Mouse (Mus musculus) MEL (cell line): ENCODE data around the gene Cyb561d1. TPM values are rescaled to one million over a fixed set of nuclear protein-coding genes. Genes with fewer than 3 reads are reported as not detected.

Experiments used
- DNase-seq: peaks from one replicate; pipeline ENCODE4 v3.0.0; 2011; ENCODE audit warnings: low read depth, low spot score
- H3K27ac ChIP-seq: 2 replicates; pipeline ENCODE4 v1.5.1; 2012; ENCODE audit warnings: low read depth, mild to moderate bottlenecking, control low read depth, low read length, moderate library complexity; ENCODE audit not compliant: control insufficient read depth
- H3K27me3 ChIP-seq, 2 experiments: fragments of 150-350 bp in 1 of 2; sonication (generic) in 1 of 2; 2 replicates each; pipeline ENCODE4 v1.6.1; 2012; ENCODE audit warnings: low read length in 2 of 2, mild to moderate bottlenecking in 2 of 2, improper control_type of control experiment in 1 of 2, moderate library complexity in 1 of 2; ENCODE audit not compliant: insufficient read depth in 2 of 2, control insufficient read depth in 1 of 2
- H3K36me3 ChIP-seq, 2 experiments: 2 replicates each; pipeline ENCODE4 v1.6.1; 2012 to 2014; ENCODE audit warnings: low read length in 2 of 2, improper control_type of control experiment in 1 of 2, inconsistent platforms in 1 of 2, mild to moderate bottlenecking in 1 of 2; ENCODE audit not compliant: insufficient read depth in 2 of 2, control insufficient read depth in 1 of 2
- H3K4me1 ChIP-seq, 2 experiments: fragments of 150-350 bp in 1 of 2; sonication (generic) in 1 of 2; 2 replicates each; pipeline ENCODE4 v1.6.1; 2012; ENCODE audit warnings: low read length in 2 of 2, improper control_type of control experiment in 1 of 2, mild to moderate bottlenecking in 1 of 2; ENCODE audit not compliant: insufficient read depth in 2 of 2, control insufficient read depth in 1 of 2
- H3K4me3 ChIP-seq, 2 experiments: fragments of 150-350 bp in 1 of 2; sonication (generic) in 1 of 2; 2 replicates each; pipeline ENCODE4 v1.5.1; 2012; ENCODE audit warnings: low read depth in 2 of 2, low read length in 2 of 2, mild to moderate bottlenecking in 2 of 2, moderate library complexity in 2 of 2, control low read depth in 1 of 2, improper control_type of control experiment in 1 of 2; ENCODE audit not compliant: control insufficient read depth in 1 of 2, insufficient read depth in 1 of 2
- H3K79me2 ChIP-seq: 2 replicates; pipeline ENCODE4 v1.6.1; 2012; ENCODE audit warnings: mild to moderate bottlenecking, low read length, moderate library complexity; ENCODE audit not compliant: control insufficient read depth, poor library complexity, insufficient read depth
- H3K9ac ChIP-seq: 2 replicates; pipeline ENCODE4 v1.6.1; 2012; ENCODE audit warnings: low read depth, mild to moderate bottlenecking, control low read depth, low read length, moderate library complexity; ENCODE audit not compliant: control insufficient read depth, poor library complexity, severe bottlenecking
- H3K9me3 ChIP-seq: fragments of 150-350 bp; sonication (generic); replicated peaks from 2 replicates; pipeline ENCODE4 v1.6.1; 2012; ENCODE audit warnings: mild to moderate bottlenecking, low read length, improper control_type of control experiment, moderate library complexity; ENCODE audit not compliant: insufficient read depth
- E2F4 ChIP-seq: IDR thresholded peaks from 2 replicates; pipeline ENCODE4 v1.6.1; 2011; ENCODE audit warnings: low read depth, low read length, improper control_type of control experiment, borderline replicate concordance
- ELF1 ChIP-seq: IDR thresholded peaks from 2 replicates; pipeline ENCODE4 v1.6.1; 2014; ENCODE audit warnings: low read depth, mild to moderate bottlenecking, inconsistent platforms, low read length, improper control_type of control experiment, moderate library complexity
- ETS1 ChIP-seq: IDR thresholded peaks from 2 replicates; pipeline ENCODE4 v1.6.1; 2012; ENCODE audit warnings: low read depth, mild to moderate bottlenecking, inconsistent platforms, low read length, improper control_type of control experiment, moderate library complexity
- GATA1 ChIP-seq: IDR thresholded peaks from 2 replicates; pipeline ENCODE4 v1.6.1; 2011; ENCODE audit warnings: low read depth, low read length, improper control_type of control experiment
- HCFC1 ChIP-seq: IDR thresholded peaks from 2 replicates; pipeline ENCODE4 v1.6.1; 2012; ENCODE audit warnings: low read depth, mild to moderate bottlenecking, inconsistent platforms, low read length, improper control_type of control experiment, moderate library complexity
- MAFK ChIP-seq: IDR thresholded peaks from 2 replicates; pipeline ENCODE4 v1.6.1; 2011; ENCODE audit warnings: low read depth, mild to moderate bottlenecking, low read length, improper control_type of control experiment, borderline replicate concordance
- MAX ChIP-seq: IDR thresholded peaks from 2 replicates; pipeline ENCODE4 v1.6.1; 2011; ENCODE audit warnings: low read length, improper control_type of control experiment
- MAZ ChIP-seq: IDR thresholded peaks from 2 replicates; pipeline ENCODE4 v1.6.1; 2012; ENCODE audit warnings: low read depth, mild to moderate bottlenecking, inconsistent platforms, low read length, improper control_type of control experiment
- MEF2A ChIP-seq: IDR thresholded peaks from 2 replicates; pipeline ENCODE4 v1.6.1; 2014; ENCODE audit warnings: low read depth, mild to moderate bottlenecking, inconsistent platforms, low read length, improper control_type of control experiment; ENCODE audit not compliant: poor library complexity, insufficient replicate concordance, severe bottlenecking; ENCODE audit errors: extremely low read depth
- MYB ChIP-seq: IDR thresholded peaks from 2 replicates; pipeline ENCODE4 v1.6.1; 2011; ENCODE audit warnings: mild to moderate bottlenecking, low read depth, low read length, improper control_type of control experiment
- MYC ChIP-seq: IDR thresholded peaks from 2 replicates; pipeline ENCODE4 v1.6.1; 2011; ENCODE audit warnings: low read depth, mild to moderate bottlenecking, low read length, improper control_type of control experiment, moderate library complexity
- NELFE ChIP-seq: IDR thresholded peaks from 2 replicates; pipeline ENCODE4 v1.6.1; 2011; ENCODE audit warnings: low read depth, low read length, improper control_type of control experiment
- POLR2A ChIP-seq, 2 experiments: IDR thresholded peaks; 2 replicates each; pipeline ENCODE4 v1.6.1; 2011 to 2012; ENCODE audit warnings: low read length in 2 of 2, mild to moderate bottlenecking in 2 of 2, control low read depth in 1 of 2, improper control_type of control experiment in 1 of 2, low read depth in 1 of 2, moderate library complexity in 1 of 2; ENCODE audit not compliant: control insufficient read depth in 1 of 2, insufficient read depth in 1 of 2, poor library complexity in 1 of 2
- POLR2AphosphoS5 ChIP-seq: IDR thresholded peaks from 2 replicates; pipeline ENCODE4 v1.6.1; 2012; ENCODE audit warnings: low read depth, borderline replicate concordance, mild to moderate bottlenecking, inconsistent platforms, low read length, moderate library complexity, mixed read lengths
- RAD21 ChIP-seq: IDR thresholded peaks from 2 replicates; pipeline ENCODE4 v1.6.1; 2011; ENCODE audit warnings: mild to moderate bottlenecking, low read depth, low read length, improper control_type of control experiment
- SMC3 ChIP-seq: IDR thresholded peaks from 2 replicates; pipeline ENCODE4 v1.6.1; 2011; ENCODE audit warnings: low read depth, low read length, improper control_type of control experiment
- TAL1 ChIP-seq: IDR thresholded peaks from 2 replicates; pipeline ENCODE4 v1.6.1; 2012; ENCODE audit warnings: mild to moderate bottlenecking, inconsistent platforms, low read length, moderate library complexity, mixed read lengths
- TBP ChIP-seq: IDR thresholded peaks from 2 replicates; pipeline ENCODE4 v1.8.0; 2011; ENCODE audit warnings: low read depth, low read length, improper control_type of control experiment
- TCF12 ChIP-seq: IDR thresholded peaks from 2 replicates; pipeline ENCODE4 v1.6.1; 2014; ENCODE audit warnings: low read depth, mild to moderate bottlenecking, inconsistent platforms, low read length, improper control_type of control experiment, moderate library complexity
- USF2 ChIP-seq, 2 experiments: IDR thresholded peaks; 2 replicates each; pipeline ENCODE4 v1.6.1; 2011 to 2012; ENCODE audit warnings: improper control_type of control experiment in 2 of 2, low read length in 2 of 2, borderline replicate concordance in 1 of 2, inconsistent platforms in 1 of 2, low read depth in 1 of 2, mild to moderate bottlenecking in 1 of 2; ENCODE audit not compliant: insufficient read depth in 1 of 2
- ZC3H11A ChIP-seq: IDR thresholded peaks from 2 replicates; pipeline ENCODE4 v1.6.1; 2012; ENCODE audit warnings: low read depth, mild to moderate bottlenecking, inconsistent platforms, low read length, improper control_type of control experiment
- ZKSCAN1 ChIP-seq: IDR thresholded peaks from 2 replicates; pipeline ENCODE4 v1.6.1; 2012; ENCODE audit warnings: low read depth, mild to moderate bottlenecking, inconsistent platforms, low read length, improper control_type of control experiment, moderate library complexity
- ZMIZ1 ChIP-seq: IDR thresholded peaks from 2 replicates; pipeline ENCODE4 v1.6.1; 2012; ENCODE audit warnings: low read depth, mild to moderate bottlenecking, inconsistent platforms, low read length, improper control_type of control experiment, moderate library complexity
- polyA plus RNA-seq, 2 experiments: library from polyadenylated mRNA; stranded (reverse) in 1 of 2; unstranded in 1 of 2; fragments of >175 nt in 1 of 2; fragments of >200 nt in 1 of 2; gene quantifications; 2 replicates each; pipeline versions ENCODE4 v1.2.1 to v1.2.4; 2012; ENCODE audit warnings: low replicate concordance in 2 of 2, low read depth in 1 of 2; ENCODE audit not compliant: insufficient read length in 2 of 2, insufficient read depth in 1 of 2, missing spikeins in 1 of 2
- total RNA-seq: library from RNA; depleted of rRNA; stranded (reverse); fragments of 300-350 nt; gene quantifications from 2 replicates; pipeline ENCODE4 v1.2.3, GENCODE M21; 2012

Gene Cyb561d1
- total and polyA plus RNA-seq, 3 experiments: 3.6 to 5.9 TPM; not detected in 1

- no peak for TF ChIP-seq MAZ
- TF ChIP-seq SMC3: no peak
- TF ChIP-seq USF2 (IDR thresholded peaks at IDR 0.05; ENCODE audit: borderline replicate concordance in 1 of 2, insufficient read depth in 1 of 2, low read depth in 1 of 2, low read length in 2 of 2): no peak
- TF ChIP-seq HCFC1: no peak
- TF ChIP-seq MEF2A: no peak
- TF ChIP-seq TBP: no peak
- TF ChIP-seq ELF1: no peak
- no peak for TF ChIP-seq MYC
- TF ChIP-seq TCF12: no peak
- TF ChIP-seq POLR2A (IDR thresholded peaks at IDR 0.05; ENCODE audit: control insufficient read depth in 1 of 2, insufficient read depth in 1 of 2, low read depth in 1 of 2, low read length in 2 of 2, poor library complexity in 1 of 2): no peak
- no peak for TF ChIP-seq ZKSCAN1
- no peak for TF ChIP-seq MAX
- TF ChIP-seq ZC3H11A: no peak
- no peak for TF ChIP-seq MAFK
- TF ChIP-seq NELFE: no peak
- TF ChIP-seq TAL1: no peak
- TF ChIP-seq ETS1: no peak
- TF ChIP-seq MYB: no peak
- TF ChIP-seq RAD21: no peak
- no peak for TF ChIP-seq ZMIZ1
- TF ChIP-seq, all 39 proteins: peak for 0
- H3K27ac ChIP-seq: no peak overlapping the region
- peaks cover 0 to 5% of the 10 kb centered on the region in 2 experiments; a peak in 2 of 4 replicates for H3K36me3 ChIP-seq
- peaks cover 0 to 6% of the 10 kb centered on the region in 2 experiments; a peak in 1 of 4 replicates for H3K4me1 ChIP-seq
- H3K9ac ChIP-seq: no peak overlapping the region
- no peak for DNase-seq
- H3K27me3 ChIP-seq: no peaks in the 10 kb centered on the region
- H3K79me2 ChIP-seq: no peaks in the 10 kb centered on the region; the same call in 1 of the 2 replicates
- no peaks in the 10 kb centered on the region for H3K9me3 ChIP-seq
- H3K4me3 ChIP-seq: no peak overlapping the region
Observed at GRCm38 (mm10) chr3:108197066-108197497, 3.9 kb downstream of the Cyb561d1 start.

GRCm38 (mm10) chr3:108195941-108196590, 4.9 kb downstream of the Cyb561d1 start:
- no peaks in the 10 kb centered on the region; the same call in 1 of the 2 replicates for H3K79me2 ChIP-seq
- no peak overlapping the region for H3K9ac ChIP-seq
- peaks cover 2 to 6% of the 10 kb centered on the region in 2 experiments; a peak in 3 of 4 replicates for H3K4me1 ChIP-seq
- H3K27me3 ChIP-seq: no peaks in the 10 kb centered on the region
- TF ChIP-seq E2F4 (no peak), HCFC1 (no peak), POLR2AphosphoS5 (no peak), GATA1 (no peak), TAL1 (no peak)
- no peaks in the 10 kb centered on the region for H3K9me3 ChIP-seq
- peaks cover 0 to 7% of the 10 kb centered on the region in 2 experiments; a peak in 2 of 4 replicates for H3K36me3 ChIP-seq
- H3K4me3 ChIP-seq: no peak overlapping the region
- no peak for DNase-seq
- H3K27ac ChIP-seq: no peak overlapping the region
